Mouse (Mus musculus) lung, postnatal 14 days (tissue): ENCODE data around the gene Prickle1.

Source experiments
- DNase-seq: peaks from one replicate; pipeline ENCODE4 v3.0.0; 2021

The Prickle1 gene

DNA sequence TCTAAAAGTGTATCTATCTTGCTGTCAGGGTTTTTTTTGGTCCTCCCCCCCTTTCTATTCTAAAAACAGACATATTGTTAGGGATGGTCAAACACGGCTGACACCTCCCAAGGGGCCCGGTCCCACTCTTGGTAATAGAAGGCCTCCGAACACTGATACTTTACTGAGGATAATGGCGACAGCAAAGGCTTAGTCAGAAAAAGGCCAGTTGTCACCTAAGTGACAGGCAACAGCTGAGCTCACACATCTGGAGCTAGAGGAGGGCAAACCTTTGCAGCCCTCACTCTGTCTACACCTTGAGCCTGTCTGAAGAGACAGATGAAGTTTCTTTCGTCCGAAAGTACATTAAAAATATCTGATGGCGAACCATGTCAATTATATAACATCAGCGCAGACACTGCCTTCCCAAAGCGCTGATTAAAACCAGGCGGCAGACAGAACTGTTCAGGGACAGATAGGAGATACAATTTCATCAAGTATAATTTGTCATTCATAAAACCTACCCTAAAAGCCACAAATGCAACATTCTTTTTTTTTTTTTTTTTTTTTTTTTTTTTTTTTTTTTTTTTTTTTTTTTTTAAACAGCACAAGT, 1.3 kb downstream of the Prickle1 start:
- no peak for DNase-seq

DNA sequence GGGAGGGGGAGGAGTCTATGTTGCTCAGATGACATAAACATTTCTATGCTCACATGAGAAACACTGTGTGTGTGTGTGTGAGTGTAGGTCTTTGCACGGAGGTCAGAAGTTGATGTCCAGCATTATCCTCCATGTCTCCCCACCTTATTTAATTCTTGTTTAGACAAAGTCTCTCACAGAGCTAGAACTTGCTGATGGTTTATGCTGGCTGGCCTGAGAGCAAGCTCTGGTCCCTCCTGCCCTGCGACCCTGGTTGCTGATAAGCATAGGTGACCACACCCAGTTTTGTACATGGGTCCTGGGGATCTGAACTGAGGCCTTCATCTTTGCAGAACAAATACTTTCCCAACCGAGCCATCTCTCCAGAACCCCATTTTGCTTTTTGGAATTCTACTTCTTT, 3.1 kb downstream of the Prickle1 start:
- no peak for DNase-seq

DNA sequence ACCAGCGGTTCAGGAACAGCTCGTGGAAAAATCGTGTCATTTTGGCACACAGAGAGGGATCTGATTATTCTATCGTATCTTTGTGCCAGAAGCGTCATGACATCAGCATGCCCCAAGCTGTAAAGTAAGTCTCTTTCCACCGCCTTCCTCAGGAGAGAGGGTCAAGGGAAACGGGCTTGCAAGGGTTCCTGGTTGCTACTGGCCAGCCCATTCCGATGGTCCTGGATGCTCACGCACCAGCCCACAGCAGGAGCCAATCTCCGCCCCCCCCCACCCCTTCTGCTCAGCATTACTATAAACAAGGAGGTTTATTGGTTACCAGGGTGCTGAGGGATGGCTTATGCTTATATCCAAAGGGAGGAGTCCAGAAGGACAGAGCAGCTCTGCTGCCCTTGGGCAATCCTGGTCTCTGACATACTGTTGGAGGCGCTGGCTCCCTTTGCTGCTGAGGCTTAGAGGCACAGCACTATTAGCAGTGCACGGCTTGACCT, 3.8 kb downstream of the Prickle1 start:
- peak; percentile 49 for DNase-seq

DNA sequence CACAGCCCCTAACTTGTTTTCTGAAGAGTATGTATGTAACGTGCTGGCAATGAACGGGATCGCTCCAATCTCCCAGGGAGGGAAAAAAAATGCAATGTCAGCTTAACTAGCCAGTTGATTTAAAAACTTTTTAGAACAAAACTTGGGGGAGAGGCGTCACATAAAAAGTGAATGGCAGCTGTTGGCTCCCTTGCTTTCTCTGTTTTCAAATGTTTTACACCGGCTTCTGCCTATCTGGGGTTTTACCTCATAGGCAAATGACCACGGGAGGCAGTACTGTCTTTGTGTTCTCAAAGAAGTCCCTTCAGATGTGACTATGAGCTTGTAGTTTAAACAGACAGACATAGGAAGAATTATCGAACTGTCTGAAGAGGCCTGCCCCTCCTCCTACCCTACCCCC, 4.3 kb downstream of the Prickle1 start:
- no peak for DNase-seq

DNA sequence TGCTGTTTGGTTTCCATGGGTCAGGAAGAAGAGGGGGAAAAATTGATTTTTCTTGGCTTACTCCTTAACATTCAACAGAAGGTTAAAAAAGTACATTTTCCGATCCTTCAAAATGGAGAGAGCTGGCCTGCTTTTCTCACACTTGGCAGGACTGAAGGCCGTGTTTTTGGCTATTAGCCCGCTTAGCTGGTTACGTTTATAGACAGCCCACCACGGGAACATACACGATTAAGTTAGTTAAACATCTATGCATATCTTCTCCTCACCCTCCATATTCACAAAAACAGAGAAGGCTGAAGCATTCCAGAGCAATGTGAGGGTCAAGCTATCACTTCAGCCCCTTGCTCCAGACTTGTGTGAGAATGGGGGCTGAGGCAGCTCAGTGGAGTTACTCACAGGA, 7.3 kb downstream of the Prickle1 start:
- no peak for DNase-seq

DNA sequence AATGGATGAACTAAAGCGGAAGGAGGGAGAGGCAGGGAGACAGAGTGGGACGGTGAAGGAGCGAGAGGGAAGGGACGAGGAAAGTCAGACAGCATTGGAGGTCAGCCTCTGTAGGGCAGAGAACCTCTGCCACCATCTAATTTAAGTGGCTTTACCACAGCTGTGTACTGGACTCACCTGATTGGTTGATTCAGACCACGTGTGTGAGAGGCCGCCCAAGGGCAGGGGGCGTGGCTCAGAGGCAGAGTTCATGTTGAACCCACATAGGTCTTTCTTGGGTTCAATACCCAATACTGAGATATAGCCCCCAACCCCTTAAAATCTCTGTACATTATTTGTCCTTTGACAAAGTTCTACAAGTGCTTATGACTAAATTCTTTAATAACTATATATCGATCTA, 8.0 kb downstream of the Prickle1 start:
- DNase-seq, result no peak

DNA sequence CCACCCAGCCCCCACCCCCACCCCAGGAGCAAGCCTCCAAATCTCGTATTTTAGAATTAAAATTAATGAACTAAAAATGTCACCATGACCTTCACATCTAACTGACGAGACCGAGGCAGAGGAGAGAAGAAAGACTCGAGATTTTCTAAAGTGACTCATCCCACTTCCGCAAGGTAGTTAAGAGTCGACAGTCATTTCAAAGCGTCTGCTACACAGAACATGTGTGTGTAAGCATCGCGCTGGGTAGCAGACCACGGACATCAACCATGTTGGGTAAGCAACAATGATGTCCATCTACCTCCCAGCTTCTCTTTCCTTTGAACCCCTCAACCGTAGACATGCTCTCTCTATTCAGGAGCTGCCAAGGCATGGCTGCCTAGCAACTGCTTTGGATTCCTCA, 12.6 kb downstream of the Prickle1 start:
- no peak for DNase-seq

DNA sequence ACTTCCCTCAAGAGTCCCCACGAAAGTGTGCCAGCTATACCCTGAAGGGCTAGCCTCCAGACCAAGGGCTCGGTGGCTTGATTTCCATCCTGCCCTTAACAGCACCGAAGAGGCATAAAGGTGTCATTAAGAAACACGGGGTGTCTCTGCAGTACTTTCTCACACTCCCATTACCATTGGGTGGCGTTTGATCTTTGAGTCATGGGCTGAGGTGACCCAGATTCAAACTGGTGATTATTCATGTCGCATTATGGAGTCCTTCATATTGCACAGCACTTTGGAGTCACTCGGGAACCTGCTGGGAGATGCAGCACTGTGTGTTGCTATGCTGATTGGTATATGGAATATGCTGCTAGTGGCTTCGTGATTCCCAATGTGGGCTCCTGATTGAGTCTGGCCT, 14.0 kb downstream of the Prickle1 start:
- DNase-seq, result no peak

DNA sequence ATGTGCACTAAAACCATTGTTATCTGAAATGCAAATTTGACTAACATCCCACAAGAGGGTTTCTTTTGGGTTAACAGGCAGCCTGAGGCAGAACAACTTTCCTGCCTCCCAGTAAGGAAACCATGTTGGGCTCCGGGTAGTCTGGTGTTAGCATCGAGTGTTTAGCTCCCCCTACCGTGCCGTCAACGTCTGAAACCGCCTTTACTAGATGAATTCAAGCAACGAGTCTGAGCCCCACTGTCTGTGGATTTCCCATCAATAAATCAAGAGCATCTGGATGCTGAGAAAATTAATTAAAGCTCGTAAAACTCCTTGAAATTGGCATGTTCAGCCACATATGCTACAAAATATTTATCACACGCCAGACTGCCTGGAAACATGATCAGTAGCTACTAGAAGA, 15.8 kb downstream of the Prickle1 start:
- DNase-seq, result peak; percentile 29

DNA sequence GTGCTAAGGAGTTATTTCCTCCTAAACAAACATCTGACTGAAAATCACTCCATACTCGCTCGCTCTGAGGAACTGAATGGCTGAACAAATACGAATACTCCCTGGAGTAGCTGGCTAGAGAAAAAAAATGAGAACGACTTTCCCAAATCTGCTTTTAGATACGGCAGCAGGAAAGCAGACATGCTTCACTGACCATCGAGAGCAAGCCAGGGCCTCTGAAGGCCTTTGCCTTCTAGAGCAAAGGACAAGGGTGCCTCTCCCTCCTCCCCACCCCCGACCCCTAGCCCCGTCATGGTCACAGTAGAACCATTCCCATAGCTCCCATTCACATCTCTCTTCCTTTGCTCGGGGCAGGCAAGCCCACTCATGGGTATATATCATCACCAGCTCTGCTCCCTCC, 16.6 kb downstream of the Prickle1 start:
- DNase-seq, result no peak

DNA sequence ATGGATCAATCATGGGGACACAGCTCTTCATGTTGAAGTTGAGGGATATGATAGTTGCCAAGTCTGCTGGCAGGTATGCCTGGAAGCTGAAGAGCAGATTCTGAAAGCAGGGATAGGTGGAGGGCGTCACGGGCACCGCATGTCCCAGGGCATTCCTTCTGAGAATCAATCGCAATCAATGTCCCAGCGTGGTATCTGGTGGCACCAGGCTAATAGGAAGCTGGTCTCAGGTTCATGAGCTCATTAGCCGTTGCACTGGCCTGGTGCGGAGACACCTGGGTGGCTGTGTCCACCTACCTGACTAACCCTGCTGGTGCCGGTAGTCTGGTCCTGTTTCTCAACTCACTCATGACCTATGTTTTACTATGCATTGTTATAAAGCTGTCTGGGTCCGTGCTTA, 19.3 kb downstream of the Prickle1 start:
- DNase-seq, result no peak

DNA sequence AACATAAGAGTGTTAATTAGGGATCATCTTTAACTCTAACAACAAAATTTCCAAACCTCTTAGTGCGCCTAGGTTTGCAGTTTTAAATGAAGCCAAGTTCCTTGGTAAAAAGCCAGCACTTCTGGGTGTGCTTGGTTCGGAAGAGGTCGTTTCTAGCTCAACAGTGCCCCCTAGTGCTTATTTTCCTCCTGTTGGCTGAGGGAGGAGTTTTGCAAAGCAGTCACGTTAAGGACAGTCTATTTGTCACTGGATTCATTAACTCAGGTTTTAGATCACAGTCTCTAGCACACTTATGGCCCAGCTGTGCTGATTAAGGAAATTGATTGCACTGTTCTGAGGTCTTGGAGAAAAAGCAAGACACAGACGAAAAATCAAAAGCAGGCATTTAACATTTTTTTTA, 19.8 kb downstream of the Prickle1 start:
- peak; percentile 93 for DNase-seq

DNA sequence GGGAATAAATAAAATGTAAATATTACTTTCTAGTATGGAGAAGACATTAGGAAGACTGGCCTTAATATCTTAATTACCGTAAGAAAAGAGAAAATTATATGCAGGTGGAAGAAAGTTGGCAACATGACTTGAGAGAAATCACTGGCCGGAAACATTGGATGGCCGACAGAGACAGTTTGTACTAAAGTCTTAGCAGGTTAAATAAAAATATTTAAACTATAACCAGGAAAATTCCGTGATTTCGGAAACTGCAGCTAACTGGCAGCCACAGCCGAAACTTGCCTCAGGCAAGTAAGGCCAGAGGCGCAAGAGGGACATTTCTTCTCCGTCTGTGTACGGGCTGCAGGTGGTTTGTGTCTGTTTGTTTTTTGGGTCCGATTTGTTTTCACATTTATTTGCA, 22.8 kb downstream of the Prickle1 start:
- DNase-seq, result no peak

DNA sequence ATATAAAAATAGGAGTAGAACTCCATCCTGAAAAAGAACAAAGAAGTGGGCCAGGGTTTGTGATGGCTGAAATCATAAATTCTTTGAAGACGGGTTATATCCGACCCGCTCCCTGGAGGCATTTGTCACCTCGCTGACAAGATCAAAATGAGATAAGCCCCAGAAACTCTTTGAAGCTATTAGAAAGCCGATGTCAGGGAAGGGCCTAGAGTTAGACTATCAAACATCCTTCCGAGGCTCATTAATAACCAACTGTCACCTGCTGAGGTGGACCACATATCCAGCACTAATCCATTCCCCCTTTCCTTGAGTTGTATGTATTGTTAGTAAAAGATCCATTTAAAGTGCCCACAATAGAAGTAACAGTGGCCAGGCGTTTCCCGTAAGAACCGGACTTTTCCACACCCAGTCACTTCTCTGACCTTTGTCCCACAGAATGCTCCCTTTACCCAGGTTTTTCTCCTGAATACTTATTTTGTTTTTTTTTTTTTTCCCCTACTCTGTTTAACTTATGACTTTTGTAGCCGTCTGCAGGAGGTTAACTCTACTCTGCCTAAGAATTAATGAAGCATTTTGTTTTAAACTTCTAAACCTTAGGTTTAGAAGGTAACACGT, 24.7 kb downstream of the Prickle1 start:
- DNase-seq, result no peak

DNA sequence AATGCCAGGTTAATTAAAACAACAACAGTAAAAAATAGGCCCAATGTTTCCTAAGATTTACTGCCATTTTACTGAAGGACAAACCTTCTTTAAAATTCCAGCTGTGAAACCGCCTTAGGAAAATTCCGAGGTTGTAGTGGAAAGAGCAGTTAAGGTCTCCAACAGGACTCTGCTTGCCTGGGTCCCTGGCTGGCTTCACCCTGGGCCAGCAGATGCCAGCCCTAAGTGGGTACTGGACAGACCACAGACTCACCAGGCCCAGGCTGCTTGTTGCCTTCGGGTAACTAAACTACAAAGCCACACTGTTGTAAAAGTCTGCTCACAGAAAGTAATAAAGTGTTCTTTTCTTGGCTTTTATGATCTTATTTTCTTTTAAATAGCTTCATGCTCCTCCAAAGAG, 26.8 kb downstream of the Prickle1 start:
- DNase-seq, result no peak

DNA sequence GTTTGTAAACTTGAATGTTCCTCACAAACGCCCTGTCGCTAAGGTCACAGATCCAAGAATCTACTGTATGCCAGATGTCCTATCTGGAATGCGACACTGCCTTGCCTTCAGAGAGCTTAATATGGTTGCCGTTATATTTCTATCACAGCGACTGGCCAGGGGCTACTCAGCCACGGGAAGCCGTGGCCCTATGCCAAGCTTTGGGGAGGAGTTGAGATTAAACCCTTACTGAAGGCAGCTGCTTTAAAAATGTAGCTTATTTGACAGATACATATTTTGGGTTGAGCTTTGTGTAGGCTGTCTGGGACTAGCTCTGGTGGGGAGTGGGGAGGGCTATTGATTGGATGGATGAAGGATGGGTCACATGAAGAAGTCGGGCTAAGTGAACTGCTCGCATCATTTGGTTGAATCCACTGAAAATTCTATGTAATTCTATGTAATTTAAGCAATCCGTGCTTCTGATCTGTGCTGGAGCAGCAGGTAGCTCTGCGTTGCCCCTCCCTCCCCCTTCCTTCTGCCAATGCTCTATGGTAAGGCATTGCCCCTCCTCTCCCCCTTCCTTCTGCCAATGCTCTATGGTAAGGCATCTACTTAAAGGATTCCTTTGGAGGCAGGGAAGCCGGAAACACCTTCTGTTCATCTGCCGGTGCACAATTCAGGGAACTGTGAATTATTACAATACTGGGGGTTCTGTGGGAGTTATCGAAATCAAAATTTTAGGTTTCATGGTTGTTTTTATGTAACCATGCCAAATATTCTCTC, 28.0 kb downstream of the Prickle1 start:
- peak; percentile 37 for DNase-seq

DNA sequence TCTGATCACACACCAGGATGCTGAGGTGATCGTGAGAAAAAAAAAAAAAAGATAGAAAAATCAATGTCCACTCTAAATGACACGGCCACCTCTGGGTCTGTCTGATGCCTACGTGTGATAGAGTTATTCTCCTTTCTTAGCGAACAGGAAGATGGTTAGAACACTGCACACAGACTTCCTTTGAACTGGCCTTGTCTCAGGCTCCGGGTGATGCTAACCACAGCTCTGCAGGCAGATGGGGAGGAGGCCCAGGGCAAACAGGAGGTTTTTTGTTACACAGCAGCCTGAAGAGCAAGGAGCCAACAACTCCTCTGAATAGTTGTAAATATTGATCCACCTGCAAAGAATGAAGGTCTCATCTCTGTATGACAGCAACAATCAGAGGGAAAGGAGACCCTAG, 32.2 kb downstream of the Prickle1 start:
- no peak for DNase-seq

DNA sequence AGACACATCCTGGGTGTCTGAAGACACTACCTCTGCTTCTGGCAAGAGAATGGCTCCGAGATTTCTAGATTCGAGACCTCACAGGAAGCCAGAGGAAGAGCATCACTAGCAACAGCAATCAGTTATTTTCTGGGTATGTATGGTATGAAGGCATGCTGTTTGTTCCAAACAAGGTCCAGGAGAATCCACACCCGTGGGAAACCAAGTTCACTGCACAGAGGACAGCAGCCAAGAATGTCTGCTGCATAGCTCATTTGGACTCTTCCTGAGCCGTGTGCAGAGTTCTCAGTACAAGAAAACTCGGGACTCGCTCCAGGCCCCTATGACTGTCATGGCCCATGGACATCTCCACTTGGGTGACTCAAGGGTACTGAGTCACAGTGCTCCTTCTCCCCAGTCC, 34.2 kb downstream of the Prickle1 start:
- DNase-seq, result no peak

DNA sequence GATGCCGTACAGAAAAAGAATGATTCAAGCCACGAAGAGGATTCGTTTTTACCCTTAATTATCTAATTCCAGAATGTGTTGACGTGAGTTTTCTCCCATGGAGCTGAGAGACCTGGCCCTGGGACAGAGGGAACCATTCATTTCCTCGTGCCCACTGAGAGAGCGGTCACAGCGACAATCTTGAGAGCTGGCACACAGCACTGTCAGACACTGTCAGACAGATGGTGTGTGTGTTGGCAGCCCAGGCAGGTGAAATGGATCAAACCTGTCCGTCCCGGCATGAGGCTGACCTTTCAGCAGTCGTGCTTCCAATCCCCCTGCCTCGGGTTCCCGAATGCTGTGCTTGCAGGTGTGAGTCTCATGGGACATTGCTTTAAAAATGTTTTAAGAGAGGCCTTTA, 37.3 kb downstream of the Prickle1 start:
- DNase-seq, result no peak

DNA sequence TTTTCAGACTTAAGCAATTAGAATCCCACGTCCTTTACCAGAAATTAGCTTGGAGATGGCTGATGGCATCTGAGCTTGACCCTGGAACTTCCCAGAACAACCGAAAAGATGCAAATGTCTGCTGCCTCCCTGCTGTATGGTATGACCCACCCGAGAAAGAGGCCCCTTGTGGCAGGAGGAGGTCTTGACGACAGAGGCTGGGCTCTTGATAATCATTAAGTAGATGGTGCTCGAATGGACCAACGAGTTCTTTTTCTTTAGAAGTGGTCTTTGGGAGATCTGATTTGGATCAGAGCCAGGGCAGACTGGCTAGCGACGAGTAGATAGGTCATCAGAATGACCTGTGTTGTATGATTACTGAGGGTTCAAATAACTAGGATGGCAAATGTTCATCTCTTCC, 40.0 kb downstream of the Prickle1 start:
- no peak for DNase-seq

DNA sequence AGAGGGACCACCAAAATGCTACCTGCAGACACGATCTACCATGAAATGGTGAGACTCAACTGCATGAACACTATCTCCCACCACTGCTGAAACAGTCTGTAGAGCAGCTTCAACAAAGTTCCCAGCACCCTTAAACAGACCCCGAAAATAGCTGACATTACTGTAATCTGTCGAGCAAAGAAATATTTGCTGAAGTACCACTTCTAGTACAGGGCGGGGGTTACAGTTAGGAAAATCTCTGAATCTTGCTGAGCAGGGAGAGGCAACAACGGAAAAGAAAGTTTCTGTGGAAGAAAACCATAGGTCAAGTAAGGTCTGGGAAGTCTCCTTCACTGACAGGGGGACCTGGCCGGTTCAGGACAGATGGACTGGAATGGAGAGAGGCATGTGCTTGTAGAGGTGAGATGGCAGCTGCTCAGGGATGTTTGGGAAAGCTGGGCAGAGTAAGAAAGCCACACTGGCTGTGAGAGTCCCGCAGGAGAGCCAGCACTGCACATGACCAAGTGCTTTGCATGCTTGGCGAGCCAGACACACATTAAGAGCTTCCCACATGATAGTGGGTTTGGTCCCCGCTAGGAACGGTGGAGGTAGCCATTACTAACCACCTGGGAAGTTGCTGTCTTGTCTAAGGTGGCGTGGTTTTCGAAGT, 41.4 kb downstream of the Prickle1 start:
- peak; percentile 10 for DNase-seq

DNA sequence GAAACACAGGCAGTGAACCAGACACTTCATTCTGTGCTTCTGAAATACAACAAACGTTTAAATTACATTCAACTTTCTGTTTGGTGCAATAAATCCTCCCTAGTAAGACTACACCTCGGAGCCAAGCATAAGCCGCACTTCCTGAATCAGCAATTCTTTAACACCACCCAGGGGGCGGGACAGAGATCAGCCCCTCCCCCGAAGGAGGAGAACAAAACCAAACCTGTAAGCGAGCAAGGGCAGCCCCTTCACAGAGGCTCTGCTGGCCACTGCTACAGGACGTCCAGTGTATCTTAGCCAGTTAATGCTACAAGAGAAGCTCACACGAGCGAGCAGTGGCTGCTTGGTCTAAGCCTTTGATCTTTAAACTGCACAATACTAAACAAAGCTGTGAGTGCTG, 43.5 kb downstream of the Prickle1 start:
- DNase-seq, result peak; percentile 71

DNA sequence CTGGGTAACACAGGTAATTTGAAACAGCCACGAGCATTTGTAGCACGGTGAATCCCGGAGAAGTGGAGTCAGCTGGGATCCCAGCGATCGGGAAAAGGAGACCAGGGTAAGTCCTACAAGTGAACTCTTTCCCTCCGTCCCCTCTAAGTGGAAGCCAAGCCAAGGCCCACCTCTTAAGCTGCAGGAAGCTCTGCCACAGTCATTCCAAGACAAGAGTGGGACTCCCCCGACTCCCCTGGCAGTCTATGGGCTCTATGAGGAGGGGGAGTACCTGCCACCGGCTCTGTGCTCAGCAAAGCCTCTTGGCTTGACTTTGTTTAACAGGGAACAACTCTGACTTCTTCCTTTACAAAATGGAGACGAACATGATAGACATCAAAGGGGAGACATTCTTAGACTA, 47.4 kb downstream of the Prickle1 start:
- no peak for DNase-seq

DNA sequence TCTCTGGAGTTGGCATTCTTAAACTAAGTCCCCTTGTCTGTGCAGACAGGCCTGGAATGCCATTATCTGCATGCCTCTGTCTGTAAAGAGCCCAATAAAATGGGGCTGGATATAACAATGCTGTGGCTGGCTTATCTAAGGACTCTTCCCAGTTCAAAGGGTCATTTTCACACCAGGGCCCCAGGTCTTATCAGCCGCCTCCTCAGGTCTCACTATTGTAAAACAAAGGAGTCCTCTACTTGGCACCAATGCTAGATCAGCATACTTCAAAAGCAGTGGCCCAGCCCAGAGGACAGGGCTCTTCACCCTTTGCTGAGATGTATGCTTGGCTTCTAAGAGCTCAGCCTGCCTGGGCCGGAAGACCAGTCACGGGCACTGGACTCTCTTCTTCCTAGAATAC, 56.3 kb downstream of the Prickle1 start:
- DNase-seq, result no peak
